Mouse (Mus musculus): ENCODE measurements at regions not wholly inside any gene's neighbourhood (a gene's known extent, or its start where the extent isn't known, plus 50 kb on each side); places are given as distances from the start of the nearest gene placed in this dataset.
A peak's percentile ranks its signal among the peaks of the same experiment; 100 is the strongest.

- DNase-seq = peak; percentile 68
These were observed 346.4 kb upstream of the Prkcq start for GRCm38 (mm10) chr2:10825278-10826133.

- DNase-seq = no peak
These were observed 345.7 kb upstream of the Prkcq start for GRCm38 (mm10) chr2:10826134-10826767.

- no peak for DNase-seq
These were observed 331.9 kb upstream of the Prkcq start for GRCm38 (mm10) chr2:10839976-10840375.

- DNase-seq = no peak
These were observed 310.1 kb upstream of the Prkcq start for GRCm38 (mm10) chr2:10861654-10862292.

- DNase-seq = no peak
These were observed 307.5 kb upstream of the Prkcq start for GRCm38 (mm10) chr2:10864451-10864850.

- DNase-seq = peak; percentile 34
These were observed 297.6 kb upstream of the Prkcq start for GRCm38 (mm10) chr2:10874303-10874702.

GRCm38 (mm10) chr2:10901926-10902325 is 270.0 kb upstream of the Prkcq start:
- no peak for DNase-seq

- DNase-seq = no peak
These were observed 252.0 kb upstream of the Prkcq start for GRCm38 (mm10) chr2:10919955-10920354.

- no peak for DNase-seq
These were observed 251.0 kb upstream of the Prkcq start for GRCm38 (mm10) chr2:10920686-10921485.

- DNase-seq = peak; percentile 4
These were observed 250.1 kb upstream of the Prkcq start for GRCm38 (mm10) chr2:10921486-10922450.

- no peak for DNase-seq
These were observed 247.9 kb upstream of the Prkcq start for GRCm38 (mm10) chr2:10923984-10924383.

GRCm38 (mm10) chr2:10925361-10925760 is 246.5 kb upstream of the Prkcq start:
- DNase-seq = no peak

GRCm38 (mm10) chr2:10937405-10937804 is 234.5 kb upstream of the Prkcq start:
- DNase-seq = no peak

GRCm38 (mm10) chr2:10965224-10965623 is 206.7 kb upstream of the Prkcq start:
- DNase-seq = no peak

- no peak for DNase-seq
These were observed 205.0 kb upstream of the Prkcq start for GRCm38 (mm10) chr2:10966891-10967290.

- DNase-seq = no peak
These were observed 202.7 kb upstream of the Prkcq start for GRCm38 (mm10) chr2:10969111-10969689.

- DNase-seq = no peak
These were observed 199.9 kb upstream of the Prkcq start for GRCm38 (mm10) chr2:10972051-10972450.

- DNase-seq = no peak
These were observed 193.1 kb upstream of the Prkcq start for GRCm38 (mm10) chr2:10978772-10979171.

GRCm38 (mm10) chr2:10986101-10986500 is 185.8 kb upstream of the Prkcq start:
- no peak for DNase-seq

GRCm38 (mm10) chr2:10990043-10990728 is 181.7 kb upstream of the Prkcq start:
- DNase-seq = no peak

- no peak for DNase-seq
These were observed 173.1 kb upstream of the Prkcq start for GRCm38 (mm10) chr2:10998798-10999197.
